Mouse (Mus musculus) hindbrain, embryonic 11.5 days (tissue): Measurements from ENCODE around the gene Mon2. TPM values are rescaled to one million over a fixed set of nuclear protein-coding genes. Genes with fewer than 3 reads are reported as not detected.
A peak's percentile ranks its signal among the peaks of the same experiment; 100 is the strongest.

Experiments
- ATAC-seq: fragments of 200-750 bp; cut with Nextera tagmentation; 2 replicates; pipeline ENCODE4 v1.8.0; 2017; ENCODE audit warnings: mild to moderate bottlenecking, moderate TSS enrichment, moderate library complexity; ENCODE audit not compliant: low FRiP score
- DNase-seq: peaks from one replicate; pipeline ENCODE4 v3.0.0-alpha.2; 2015; ENCODE audit warnings: low spot score
- H3K27ac ChIP-seq: fragments of 300-500 bp; sonication (generic); 2 replicates; pipeline ENCODE4 v1.5.1; 2014; ENCODE audit warnings: mild to moderate bottlenecking, low read depth, low read length
- H3K27me3 ChIP-seq: fragments of 300-500 bp; sonication (generic); 2 replicates; pipeline ENCODE4 v1.6.1; 2014; ENCODE audit warnings: mild to moderate bottlenecking, low read length, moderate library complexity, mixed read lengths; ENCODE audit not compliant: control insufficient read depth, insufficient read depth
- H3K36me3 ChIP-seq: fragments of 300-500 bp; sonication (generic); 2 replicates; pipeline ENCODE4 v1.6.1; 2014; ENCODE audit warnings: mild to moderate bottlenecking, low read length, moderate library complexity, mixed read lengths; ENCODE audit not compliant: control insufficient read depth, insufficient read depth
- H3K4me1 ChIP-seq: fragments of 300-500 bp; sonication (generic); replicated peaks from 2 replicates; pipeline ENCODE4 v1.6.1; 2014; ENCODE audit warnings: low read length, mixed read lengths; ENCODE audit not compliant: control insufficient read depth, insufficient read depth
- H3K4me2 ChIP-seq: fragments of 300-500 bp; sonication (generic); replicated peaks from 2 replicates; pipeline ENCODE4 v1.6.1; 2014; ENCODE audit warnings: mild to moderate bottlenecking, low read depth, low read length
- H3K4me3 ChIP-seq: fragments of 300-500 bp; sonication (generic); 2 replicates; pipeline ENCODE4 v1.5.1; 2014; ENCODE audit warnings: low read depth, low read length
- H3K9ac ChIP-seq: fragments of 300-500 bp; sonication (generic); 2 replicates; pipeline ENCODE4 v1.6.1; 2014; ENCODE audit warnings: low read depth, low read length
- H3K9me3 ChIP-seq: fragments of 300-500 bp; sonication (generic); 2 replicates; pipeline ENCODE4 v1.6.1; 2016; ENCODE audit warnings: low read length; ENCODE audit not compliant: control insufficient read depth
- WGBS: fragments of 180-500 bp; shearing (Covaris S2); extraction: QIAGEN DNeasy Blood & Tissue Kit; methylation state at CpG from one replicate; pipeline ENCODE4 v1.1.7; 2014; 5-methylcytosine and 5-hydroxymethylcytosine counted together
- polyA plus RNA-seq: library from polyadenylated mRNA; unstranded; fragments of >200 nt; fragmentation: Nextera tagmentation; extraction: Ambion mirVana; gene quantifications from 2 replicates; pipeline ENCODE4 v1.2.1, GENCODE M21; 2014

The Mon2 gene
- polyA plus RNA-seq, 1 experiment from 2014 or later, result 34.2 TPM

DNA sequence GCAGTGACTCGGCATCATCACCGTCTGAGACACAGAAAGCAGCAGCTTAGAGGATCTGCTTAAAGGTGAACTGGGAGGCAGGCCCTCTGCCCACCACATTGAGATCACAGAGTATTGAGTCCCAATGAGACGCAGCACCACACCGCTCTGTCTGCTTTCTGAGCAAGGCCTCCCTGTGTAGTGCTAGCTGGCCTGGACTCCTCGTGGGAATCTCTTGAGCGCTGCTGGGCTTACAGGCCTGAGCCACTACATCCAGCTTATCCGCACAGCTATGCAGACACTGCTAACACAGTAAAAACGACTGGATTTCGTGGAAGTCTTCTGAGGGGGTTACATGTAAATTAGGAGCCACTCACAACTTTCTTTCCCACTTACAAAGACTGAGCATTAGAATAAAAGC lies 84.7 kb downstream of the Mon2 start:
- Histone ChIP-seq H3K4me3 (no peak overlapping the region), H3K36me3 (peaks cover 6% of the 10 kb centered on the region; the same call in 1 of the 2 replicates), H3K27ac (no peak overlapping the region), H3K9ac (no peak overlapping the region), H3K27me3 (no peaks in the 10 kb centered on the region), H3K4me2 (no peak overlapping the region), H3K4me1 (no peaks in the 10 kb centered on the region), H3K9me3 (no peaks in the 10 kb centered on the region)
- no peak for ATAC-seq
- 95% methylated on average over 9 of the region's 9 CpGs for WGBS
- no peak for DNase-seq

DNA sequence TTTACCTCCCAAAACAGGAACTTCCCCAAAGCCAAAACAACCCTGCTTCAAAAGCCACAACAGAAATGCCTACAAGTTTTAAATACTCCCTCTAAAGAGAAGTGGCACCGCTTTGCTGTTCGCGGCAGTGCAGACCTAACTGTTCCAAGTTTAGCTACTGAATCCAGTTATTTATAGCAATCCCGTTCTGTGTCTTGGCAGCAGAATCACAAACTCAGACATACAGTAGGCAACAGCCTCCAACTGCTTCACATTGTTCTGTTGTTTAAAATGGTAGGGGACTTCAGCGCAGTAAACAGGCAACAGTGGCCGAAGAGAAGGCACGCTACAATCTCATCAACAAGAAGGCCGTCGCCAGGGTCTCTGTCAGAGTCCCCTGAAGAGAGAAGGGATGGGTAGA lies 85.3 kb downstream of the Mon2 start:
- Histone ChIP-seq H3K4me1 (no peaks in the 10 kb centered on the region), H3K27me3 (no peaks in the 10 kb centered on the region), H3K36me3 (peaks cover 6% of the 10 kb centered on the region; the same call in 1 of the 2 replicates), H3K4me3 (no peak overlapping the region), H3K9ac (no peak overlapping the region), H3K4me2 (no peak overlapping the region), H3K9me3 (no peaks in the 10 kb centered on the region), H3K27ac (no peak overlapping the region)
- DNase-seq (no peak), ATAC-seq (no peak)
- 98% methylated on average over 9 of the region's 9 CpGs for WGBS

DNA sequence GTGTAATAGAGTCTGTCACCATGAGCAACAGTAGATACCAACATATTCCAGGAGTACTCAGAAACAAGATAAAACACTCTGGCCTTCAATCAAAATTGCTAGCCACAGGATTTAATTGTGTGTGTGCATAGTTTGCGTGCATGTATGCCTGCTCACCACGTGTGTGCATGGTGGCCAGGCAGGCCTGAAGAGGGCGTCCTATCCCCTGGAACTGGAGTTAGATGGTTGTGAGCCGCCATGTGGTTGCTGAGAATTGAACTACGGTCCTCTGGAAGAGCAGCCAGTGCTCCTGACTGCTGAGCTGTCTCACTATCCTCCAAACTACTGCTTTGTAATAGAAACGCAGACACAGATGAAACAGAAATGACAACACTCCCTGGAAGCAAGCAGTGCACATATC lies 85.7 kb downstream of the Mon2 start:
- Histone ChIP-seq H3K27me3 (no peaks in the 10 kb centered on the region), H3K4me3 (no peak overlapping the region), H3K4me2 (no peak overlapping the region), H3K9me3 (no peaks in the 10 kb centered on the region), H3K4me1 (no peaks in the 10 kb centered on the region), H3K9ac (no peak overlapping the region), H3K36me3 (peaks cover 6% of the 10 kb centered on the region; the same call in 1 of the 2 replicates), H3K27ac (no peak overlapping the region)
- 97% methylated on average over 6 of the region's 6 CpGs for WGBS
- DNase-seq (no peak), ATAC-seq (no peak)

DNA sequence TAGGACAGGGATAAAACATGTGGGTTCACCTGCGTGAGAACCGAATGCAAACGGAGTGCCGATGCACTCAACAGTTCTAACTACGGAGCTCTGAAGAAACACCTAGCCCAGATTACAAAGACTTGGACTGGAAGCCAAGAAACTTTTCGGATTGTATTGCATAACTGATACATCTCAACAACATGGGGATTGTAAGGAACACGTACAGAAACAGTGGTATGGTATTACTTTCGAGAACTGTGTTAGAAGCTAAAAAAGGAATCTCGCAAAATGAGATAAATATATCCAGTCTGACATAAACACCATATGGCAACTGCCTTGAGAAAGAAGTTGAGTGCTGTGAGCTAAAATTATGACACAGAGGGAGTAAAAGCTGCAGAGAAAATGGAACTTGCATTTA lies 86.4 kb downstream of the Mon2 start:
- H3K27me3 ChIP-seq, result no peaks in the 10 kb centered on the region
- no peak overlapping the region for H3K27ac ChIP-seq
- no peaks in the 10 kb centered on the region for H3K4me1 ChIP-seq
- H3K4me3 ChIP-seq, result no peak overlapping the region
- H3K4me2 ChIP-seq, result no peak overlapping the region
- DNase-seq, result no peak
- H3K36me3 ChIP-seq, result 0 out of 2 replicates have a peak, but pooled peaks cover 3% of the 10 kb centered on the region
- WGBS, result 97% methylated on average over 9 of the region's 9 CpGs
- no peak overlapping the region for H3K9ac ChIP-seq
- no peak for ATAC-seq
- no peaks in the 10 kb centered on the region for H3K9me3 ChIP-seq

DNA sequence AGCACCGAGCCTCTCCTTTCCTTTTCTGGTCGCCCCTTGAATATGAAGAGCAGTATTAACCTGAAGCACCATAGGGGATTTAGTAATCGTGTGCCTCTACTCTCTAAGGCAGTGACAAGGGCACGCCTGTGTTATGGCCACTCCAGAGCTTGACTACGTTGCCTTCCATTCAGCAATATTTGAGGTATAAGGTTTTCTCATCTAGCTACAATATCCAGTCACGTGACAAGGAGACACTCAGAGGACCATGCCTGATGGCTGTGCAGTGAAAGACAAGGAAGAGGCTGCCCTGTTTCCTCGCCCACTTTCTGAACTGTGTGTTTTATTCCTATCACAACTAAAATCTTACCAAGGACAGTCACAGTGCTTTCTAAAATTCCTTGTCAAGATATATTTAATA lies 87.9 kb downstream of the Mon2 start:
- DNase-seq (no peak), ATAC-seq (no peak)
- 83% methylated on average over 7 of the region's 7 CpGs for WGBS

DNA sequence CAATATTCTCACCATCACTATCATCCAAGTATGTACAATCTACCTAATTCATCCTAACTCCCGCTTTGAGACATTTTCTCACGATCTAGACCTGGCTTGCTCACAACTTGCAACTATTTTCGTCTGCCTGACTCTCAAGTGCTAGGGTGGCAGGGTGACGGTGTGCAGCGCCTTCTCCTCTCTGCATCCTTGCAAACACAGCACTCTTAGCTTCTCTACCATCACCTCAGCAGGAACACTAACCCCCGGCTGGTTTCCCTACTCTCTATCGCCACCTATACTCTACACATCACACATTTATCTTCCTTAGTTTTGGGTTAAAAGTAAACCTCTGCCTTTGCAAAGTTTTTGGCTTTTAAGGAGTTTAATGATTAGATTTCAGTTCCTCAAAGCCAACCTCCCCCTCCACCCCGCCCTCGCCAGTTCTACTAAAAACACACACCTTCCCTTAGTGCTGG lies 88.6 kb downstream of the Mon2 start:
- 0 out of 2 replicates have a peak, but pooled peaks cover 3% of the 10 kb centered on the region for H3K36me3 ChIP-seq
- H3K4me1 ChIP-seq, result peaks cover 5% of the 10 kb centered on the region
- H3K27me3 ChIP-seq, result no peaks in the 10 kb centered on the region
- H3K4me2 ChIP-seq, result no peak overlapping the region
- ATAC-seq, result no peak
- no peaks in the 10 kb centered on the region for H3K9me3 ChIP-seq
- no peak overlapping the region for H3K27ac ChIP-seq
- peak; percentile 51 for DNase-seq
- no peak overlapping the region for H3K4me3 ChIP-seq
- no peak overlapping the region for H3K9ac ChIP-seq
- 28% methylated on average over 9 of the region's 9 CpGs for WGBS

More for the DNA sequence above, 87.9 kb downstream of the Mon2 start:
- Histone ChIP-seq H3K4me3 (no peak overlapping the region), H3K9me3 (no peaks in the 10 kb centered on the region), H3K4me1 (no peaks in the 10 kb centered on the region; the same call in 1 of the 2 replicates), H3K36me3 (0 out of 2 replicates have a peak, but pooled peaks cover 3% of the 10 kb centered on the region), H3K27ac (no peak overlapping the region), H3K9ac (no peak overlapping the region), H3K4me2 (no peak overlapping the region), H3K27me3 (no peaks in the 10 kb centered on the region)

DNA sequence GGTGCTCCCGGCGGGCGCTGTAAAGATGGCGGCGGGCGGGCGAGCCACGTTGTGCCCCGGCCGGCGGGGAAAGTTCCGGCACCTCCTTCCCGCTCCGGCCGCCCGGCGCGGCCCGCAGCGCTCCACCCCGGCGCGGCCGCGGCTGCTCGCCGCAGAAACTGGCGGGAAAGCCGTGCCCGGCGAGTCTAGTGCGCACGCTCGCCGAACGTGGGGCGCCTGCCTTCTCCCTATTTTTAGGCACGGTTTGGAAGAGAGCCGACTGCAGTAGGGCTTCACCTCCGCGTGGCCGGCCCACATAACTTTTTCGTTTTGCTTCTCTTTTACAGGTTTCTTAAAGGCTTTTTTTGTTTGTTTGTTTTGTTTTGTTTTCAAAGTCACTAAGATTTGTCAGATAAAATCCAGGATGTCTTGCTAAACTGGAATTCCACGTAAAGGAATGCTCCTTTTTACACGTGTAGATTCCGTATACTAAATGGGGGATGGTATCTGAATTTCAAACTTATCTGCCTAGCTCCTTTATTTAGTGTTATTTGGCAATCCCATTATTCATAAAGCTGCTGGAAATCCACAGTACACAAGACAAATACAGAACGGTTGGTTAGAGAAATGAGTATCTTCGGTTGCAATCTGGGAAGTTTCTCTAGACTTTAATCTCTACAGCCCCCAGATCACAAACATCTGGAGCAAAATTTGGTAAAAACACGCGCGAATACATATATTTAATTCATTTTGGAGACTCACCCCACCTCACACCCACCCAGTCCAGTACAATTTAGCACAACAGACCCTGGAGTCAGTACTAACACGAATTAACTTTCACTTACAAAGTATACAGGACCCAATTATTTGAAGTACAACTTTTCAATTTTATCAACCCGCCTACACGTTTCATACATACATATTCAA lies 89.7 kb downstream of the Mon2 start:
- H3K27me3 ChIP-seq, result no peaks in the 10 kb centered on the region
- peak overlapping the region; percentile 96 for H3K4me3 ChIP-seq
- no peaks in the 10 kb centered on the region for H3K9me3 ChIP-seq
- H3K36me3 ChIP-seq, result 0 out of 2 replicates have a peak, but pooled peaks cover 3% of the 10 kb centered on the region
- peak overlapping the region; percentile 100 for H3K27ac ChIP-seq
- peak; percentile 82 for DNase-seq
- peak overlapping the region; percentile 100 for H3K9ac ChIP-seq
- peak overlapping the region; percentile 57 for H3K4me2 ChIP-seq
- H3K4me1 ChIP-seq, result peaks cover 5% of the 10 kb centered on the region
- ATAC-seq, result peak; percentile 87
- 13% methylated on average over 46 of the region's 54 CpGs for WGBS

DNA sequence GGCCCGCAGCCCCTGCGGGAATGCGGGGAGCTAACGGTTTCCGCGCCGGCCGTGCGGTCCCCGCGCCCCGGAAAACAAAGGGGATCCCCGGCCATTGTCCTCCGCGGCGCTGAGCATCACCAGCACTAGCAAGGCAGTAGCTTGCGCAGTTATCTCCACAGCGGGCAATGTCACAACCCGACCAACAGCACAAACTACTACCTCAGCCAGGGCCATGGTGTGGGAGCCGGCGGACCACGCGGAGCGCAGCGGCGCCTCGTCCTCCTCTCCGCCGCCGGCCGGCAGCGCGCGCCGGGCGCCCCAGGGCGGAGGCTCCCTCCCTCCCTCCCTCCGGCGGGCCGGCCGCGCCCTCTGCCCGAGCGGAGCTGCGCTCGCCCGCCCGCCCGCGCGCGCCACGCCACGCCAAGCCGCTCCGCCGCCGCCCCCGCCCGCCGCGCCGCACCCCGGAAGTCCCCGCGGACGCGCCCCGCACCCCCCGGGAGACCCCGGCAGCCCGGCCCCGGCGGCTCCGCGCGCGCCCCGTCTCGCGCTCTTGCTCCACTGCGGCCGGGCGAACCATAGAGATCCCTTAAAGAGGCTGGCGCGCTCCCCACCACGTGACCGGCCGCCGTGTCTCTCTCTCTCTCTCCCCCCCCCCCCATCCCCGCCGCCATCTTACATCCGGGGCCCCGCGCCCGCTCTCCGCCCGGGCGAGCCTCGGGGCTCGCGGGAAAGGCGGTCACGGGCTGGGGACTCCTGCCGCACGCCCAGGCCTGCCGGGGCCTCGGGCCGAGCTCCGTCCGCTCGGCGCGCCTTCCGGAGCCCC lies 90.6 kb downstream of the Mon2 start:
- peak; percentile 90 for DNase-seq
- H3K27me3 ChIP-seq, result no peaks in the 10 kb centered on the region
- peaks cover 5% of the 10 kb centered on the region for H3K4me1 ChIP-seq
- peak overlapping the region; percentile 57 for H3K4me2 ChIP-seq
- H3K9me3 ChIP-seq, result no peaks in the 10 kb centered on the region
- peak; percentile 92 for ATAC-seq
- H3K36me3 ChIP-seq, result 0 out of 2 replicates have a peak, but pooled peaks cover 3% of the 10 kb centered on the region
- H3K4me3 ChIP-seq, result peak overlapping the region; percentile 96
- WGBS, result under 1% methylated on average over 34 of the region's 115 CpGs
- peak overlapping the region; percentile 100 for H3K27ac ChIP-seq
- H3K9ac ChIP-seq, result peak overlapping the region; percentile 100
